Comparison of ENCODE assay signal across 9 mouse cellular contexts in genomic region chr4:72195116-72195835, GRCm38 (mm10). TPM values are rescaled to one million over a fixed set of nuclear protein-coding genes. Genes with fewer than 3 reads are reported as not detected.
DNase-seq lines count a peak whose midpoint lies in the region; ATAC-seq lines count a peak whose summit lies in the region.
"Had no signal": no experiment of that assay in that cellular context is flagged by ENCODE, and none has a peak within 500 bp of the region (broad histone marks: within the 10 kb centered on the region; RNA-seq: fewer than 3 reads in every experiment).

No protein-coding gene starts in this region.

- 34% methylated on average over 6 of the region's 6 CpGs for WGBS in forebrain, embryonic 11.5 days
- 30% methylated on average over 6 of the region's 6 CpGs for WGBS in limb, embryonic 13.5 days
- 41% methylated on average over 6 of the region's 6 CpGs for WGBS in neural tube, embryonic 12.5 days

- no peaks in the 10 kb centered on the region; the same call in 1 of the 2 replicates for H3K36me3 ChIP-seq in forebrain, embryonic 11.5 days (ENCODE audit: control insufficient read depth, insufficient read depth, low read length)
- peaks cover 43% of the 10 kb centered on the region for H3K36me3 ChIP-seq in limb, embryonic 13.5 days
- H3K36me3 ChIP-seq in neural tube, embryonic 12.5 days = 0 out of 2 replicates have a peak, but pooled peaks cover 3% of the 10 kb centered on the region
- H3K36me3 ChIP-seq: heart, embryonic 15.5 days had no signal

- no peaks in the 10 kb centered on the region for H3K27me3 ChIP-seq in forebrain, embryonic 11.5 days (ENCODE audit: control insufficient read depth, insufficient read depth, low read length)
- no peaks in the 10 kb centered on the region for H3K27me3 ChIP-seq in limb, embryonic 13.5 days
- H3K27me3 ChIP-seq in neural tube, embryonic 12.5 days (replicated peaks) = peaks cover 5% of the 10 kb centered on the region; the same call in 1 of the 2 replicates

- intact Hi-C loops in left cerebral cortex, postnatal 4 days (cut with DNase I) = loop anchor here (5.0 kb wide), 2 partner anchors 1288 to 1593 kb away; no protein-coding TSS in a partner anchor
- intact Hi-C loops in left cerebral cortex, postnatal 10 days (cut with DNase I) = loop anchor here (5.0 to 10.0 kb wide), 2 partner anchors 1290 to 1593 kb away; no protein-coding TSS in a partner anchor

- H3K4me3 ChIP-seq in forebrain, embryonic 11.5 days (ENCODE audit: low read depth, low read length) = peak overlapping the region; percentile 93
- H3K4me3 ChIP-seq in limb, embryonic 13.5 days = peak overlapping the region; percentile 24
- no peak overlapping the region for H3K4me3 ChIP-seq in neural tube, embryonic 12.5 days
- H3K4me3 ChIP-seq: heart, embryonic 15.5 days had no signal

- peak overlapping the region; percentile 69; the same call in 1 of the 2 replicates for H3K4me2 ChIP-seq in forebrain, embryonic 11.5 days (ENCODE audit: low read depth, low read length, severe bottlenecking)
- H3K4me2 ChIP-seq in limb, embryonic 13.5 days (replicated peaks) = peak overlapping the region; percentile 52
- peak overlapping the region; percentile 65 for H3K4me2 ChIP-seq in neural tube, embryonic 12.5 days (replicated peaks)
- H3K4me2 ChIP-seq: heart, embryonic 15.5 days had no signal

- no peaks in the 10 kb centered on the region for H3K9me3 ChIP-seq in forebrain, embryonic 11.5 days (ENCODE audit: control insufficient read depth, low read length)
- H3K9me3 ChIP-seq in limb, embryonic 13.5 days = no peaks in the 10 kb centered on the region
- H3K9me3 ChIP-seq in neural tube, embryonic 12.5 days = no peaks in the 10 kb centered on the region
- H3K9me3 ChIP-seq: heart, embryonic 15.5 days had no signal

- no peak for ATAC-seq in forebrain, embryonic 11.5 days (replicated peaks; ENCODE audit: low FRiP score)
- ATAC-seq in limb, embryonic 13.5 days (ENCODE audit: low FRiP score, low read depth) = no peak
- no peak for ATAC-seq in neural tube, embryonic 12.5 days (ENCODE audit: low FRiP score, low read depth)

- DNase-seq in left cerebral cortex, postnatal 4 days = peak; percentile 21
- DNase-seq in left cerebral cortex, postnatal 10 days (ENCODE audit: extremely low spot score in 1 of 2, low spot score in 2 of 2) = no peak
- DNase-seq in forebrain, embryonic 11.5 days (ENCODE audit: low spot score) = no peak
- DNase-seq in frontal cortex, postnatal 36 days (ENCODE audit: low spot score in 2 of 2) = no peak
- no peak for DNase-seq in thymus, postnatal 25 days
- no peak for DNase-seq in spleen, postnatal 4 days (ENCODE audit: low spot score in 2 of 2)

- H3K27ac ChIP-seq in forebrain, embryonic 11.5 days (ENCODE audit: low read depth, low read length) = peak overlapping the region; percentile 37; the same call in 1 of the 2 replicates
- no peak overlapping the region for H3K27ac ChIP-seq in limb, embryonic 13.5 days
- no peak overlapping the region for H3K27ac ChIP-seq in neural tube, embryonic 12.5 days
- H3K27ac ChIP-seq: heart, embryonic 15.5 days had no signal

- peaks cover 6% of the 10 kb centered on the region; the same call in 1 of the 2 replicates for H3K4me1 ChIP-seq in forebrain, embryonic 11.5 days (replicated peaks; ENCODE audit: control insufficient read depth, insufficient read depth, low read length)
- peaks cover 49% of the 10 kb centered on the region for H3K4me1 ChIP-seq in limb, embryonic 13.5 days
- H3K4me1 ChIP-seq in neural tube, embryonic 12.5 days = peaks cover 34% of the 10 kb centered on the region

- H3K9ac ChIP-seq in forebrain, embryonic 11.5 days (ENCODE audit: low read length) = no peak overlapping the region
- H3K9ac ChIP-seq in limb, embryonic 13.5 days = no peak overlapping the region; the same call in 1 of the 2 replicates
- no peak overlapping the region for H3K9ac ChIP-seq in neural tube, embryonic 12.5 days
- H3K9ac ChIP-seq: heart, embryonic 15.5 days had no signal

RNA-seq across cellular contexts. Expression of gene Tle1, which starts 5.4 kb away (rescaled TPM):
- total RNA-seq in left cerebral cortex, postnatal 4 days (2021) = 10 to 100 TPM; 46.7 to 59.3 TPM
- 10 to 100 TPM; 33.7 to 40.8 TPM for total RNA-seq in left cerebral cortex, postnatal 10 days (2021)
- polyA plus RNA-seq in forebrain, embryonic 11.5 days (2014; fragmentation: Nextera tagmentation; extraction: Ambion mirVana) = 61.6 and 63.9 TPM in 2 replicates
- 27.8 and 30.7 TPM in 2 replicates for polyA plus RNA-seq in limb, embryonic 13.5 days (2015; fragmentation: Nextera tagmentation; extraction: Ambion mirVana)
- 57.7 and 60.6 TPM in 2 replicates for polyA plus RNA-seq in neural tube, embryonic 12.5 days (2016; fragmentation: Nextera tagmentation; extraction: Ambion mirVana)
